Mouse (Mus musculus): ENCODE data around the gene Llgl1. TPM values are rescaled to one million over a fixed set of nuclear protein-coding genes. Genes with fewer than 3 reads are reported as not detected.

The Llgl1 gene
- polyA plus RNA-seq, 1 experiment: 17.5 TPM

- TF ChIP-seq POLR2A (IDR thresholded peaks at IDR 0.05; ENCODE audit: borderline replicate concordance, low read depth, low read length): no peak
- no peak for TF ChIP-seq CTCF (IDR thresholded peaks at IDR 0.05; ENCODE audit: low read depth, low read length)
- H3K27ac ChIP-seq (ENCODE audit: insufficient read depth, low read depth, low read length): no peak overlapping the region
- no peak overlapping the region for H3K4me3 ChIP-seq (ENCODE audit: insufficient read depth, low read length)
- H3K4me1 ChIP-seq (ENCODE audit: control insufficient read depth, insufficient read depth, low read length): peaks cover 17% of the 10 kb centered on the region
Measured at GRCm38 (mm10) chr11:60736491-60736890, 37.0 kb downstream of the Llgl1 start.

GRCm38 (mm10) chr11:60737450-60737849 is 37.9 kb downstream of the Llgl1 start:
- H3K27ac ChIP-seq (ENCODE audit: insufficient read depth, low read depth, low read length): no peak overlapping the region
- TF ChIP-seq CTCF (IDR thresholded peaks at IDR 0.05; ENCODE audit: low read depth, low read length): no peak
- H3K4me1 ChIP-seq (ENCODE audit: control insufficient read depth, insufficient read depth, low read length): peaks cover 17% of the 10 kb centered on the region
- no peak overlapping the region for H3K4me3 ChIP-seq (ENCODE audit: insufficient read depth, low read length)

DNA sequence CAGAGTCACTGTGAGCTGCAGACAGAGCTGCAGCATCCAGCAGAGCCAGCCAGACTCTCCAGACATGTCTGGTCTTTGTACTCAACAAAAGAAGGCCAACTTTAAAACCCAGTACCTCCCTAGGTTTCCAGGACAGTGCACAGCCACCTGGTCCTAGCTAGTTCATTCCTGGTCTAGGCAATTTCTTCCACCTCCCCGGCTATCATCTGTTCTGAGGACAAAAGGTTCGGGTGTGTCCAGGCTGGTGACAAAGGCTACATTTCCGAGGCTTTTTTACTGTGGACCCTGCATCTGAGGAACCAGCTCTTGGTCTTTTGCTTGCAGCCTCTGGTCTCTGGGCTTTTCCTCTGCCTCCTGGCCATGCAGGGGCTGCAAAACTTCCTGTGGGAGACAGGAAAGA is 40.8 kb downstream of the Llgl1 start:
- Histone ChIP-seq H3K4me1 (ENCODE audit: control insufficient read depth, insufficient read depth, low read length) (no peaks in the 10 kb centered on the region), H3K4me3 (ENCODE audit: insufficient read depth, low read length) (no peak overlapping the region), H3K27ac (ENCODE audit: insufficient read depth, low read depth, low read length) (no peak overlapping the region)
- no peak for TF ChIP-seq POLR2A (IDR thresholded peaks at IDR 0.05; ENCODE audit: borderline replicate concordance, low read depth, low read length)

DNA sequence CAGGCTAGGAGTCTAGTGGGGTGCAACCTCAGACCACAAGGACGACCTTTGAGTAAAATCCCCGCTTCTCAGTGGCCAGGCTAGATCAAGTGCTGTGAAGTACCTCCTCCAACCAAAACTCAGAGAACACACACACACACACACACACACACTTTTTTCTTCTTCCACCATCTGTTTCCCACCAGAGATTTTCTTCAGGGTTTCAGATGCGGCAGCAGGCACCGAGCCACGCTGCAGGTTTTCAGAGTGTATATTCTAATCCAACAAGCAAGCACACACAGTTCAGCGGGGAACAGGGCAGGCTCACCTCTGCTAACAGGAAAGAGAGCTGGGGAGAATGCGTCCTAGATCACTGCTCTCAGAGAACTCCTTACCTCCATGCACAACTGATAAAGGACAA is 56.0 kb downstream of the Llgl1 start:
- Histone ChIP-seq H3K4me3 (ENCODE audit: insufficient read depth, low read length) (no peak overlapping the region), H3K4me1 (ENCODE audit: control insufficient read depth, insufficient read depth, low read length) (peaks cover 2% of the 10 kb centered on the region)
- no peak for TF ChIP-seq CTCF (IDR thresholded peaks at IDR 0.05; ENCODE audit: low read depth, low read length)
- no peak for TF ChIP-seq POLR2A (IDR thresholded peaks at IDR 0.05; ENCODE audit: borderline replicate concordance, low read depth, low read length)

GRCm38 (mm10) chr11:60761681-60762080 is 62.2 kb downstream of the Llgl1 start:
- H3K4me1 ChIP-seq (ENCODE audit: control insufficient read depth, insufficient read depth, low read length): peaks cover 21% of the 10 kb centered on the region
- peak overlapping the region; percentile 79 for H3K27ac ChIP-seq (ENCODE audit: insufficient read depth, low read depth, low read length)
- no peak overlapping the region for H3K4me3 ChIP-seq (ENCODE audit: insufficient read depth, low read length)
- TF ChIP-seq CTCF (IDR thresholded peaks at IDR 0.05; ENCODE audit: low read depth, low read length) (no peak), POLR2A (IDR thresholded peaks at IDR 0.05; ENCODE audit: borderline replicate concordance, low read depth, low read length) (no peak)

More for the DNA sequence above, 56.0 kb downstream of the Llgl1 start:
- H3K27ac ChIP-seq (ENCODE audit: insufficient read depth, low read depth, low read length): no peak overlapping the region

Other genes starting within 250 kb of the Llgl1 start
- 27.7 and 30.8 TPM in 2 replicates for gene Drg2, start 245.1 kb upstream of the Llgl1 start, polyA plus RNA-seq (2012; ENCODE audit: insufficient read depth, insufficient read length, missing spikeins)
- not detected in 2 replicates for gene Myo15, start 230.4 kb upstream of the Llgl1 start, polyA plus RNA-seq (2012; ENCODE audit: insufficient read depth, insufficient read length, missing spikeins)
- gene Alkbh5, start 163.3 kb upstream of the Llgl1 start, polyA plus RNA-seq (2012; ENCODE audit: insufficient read depth, insufficient read length, missing spikeins): 39.2 and 40.4 TPM in 2 replicates
- gene Flii, start 27.5 kb downstream of the Llgl1 start, polyA plus RNA-seq (2012; ENCODE audit: insufficient read depth, insufficient read length, missing spikeins): 144 and 146 TPM in 2 replicates
- gene Mief2, start 28.7 kb downstream of the Llgl1 start, polyA plus RNA-seq (2012; ENCODE audit: insufficient read depth, insufficient read length, missing spikeins): 6.1 and 9.3 TPM in 2 replicates
- gene Top3a, start 77.6 kb downstream of the Llgl1 start, polyA plus RNA-seq (2012; ENCODE audit: insufficient read depth, insufficient read length, missing spikeins): 13.2 and 13.7 TPM in 2 replicates
- 23.8 and 30.3 TPM in 2 replicates for gene Smcr8, start 77.8 kb downstream of the Llgl1 start, polyA plus RNA-seq (2012; ENCODE audit: insufficient read depth, insufficient read length, missing spikeins)
- 1.4 and 4.9 TPM in 2 replicates for gene Shmt1, start 112.0 kb downstream of the Llgl1 start, polyA plus RNA-seq (2012; ENCODE audit: insufficient read depth, insufficient read length, missing spikeins)
- 20.4 and 20.6 TPM in 2 replicates for gene Dhrs7b, start 130.9 kb downstream of the Llgl1 start, polyA plus RNA-seq (2012; ENCODE audit: insufficient read depth, insufficient read length, missing spikeins)
- gene Tmem11, start 179.5 kb downstream of the Llgl1 start, polyA plus RNA-seq (2012; ENCODE audit: insufficient read depth, insufficient read length, missing spikeins): 19.4 and 20.8 TPM in 2 replicates
- 15.5 and 19.2 TPM in 2 replicates for gene Natd1, start 215.0 kb downstream of the Llgl1 start, polyA plus RNA-seq (2012; ENCODE audit: insufficient read depth, insufficient read length, missing spikeins)
- 47.3 and 52.8 TPM in 2 replicates for gene Map2k3, start 232.3 kb downstream of the Llgl1 start, polyA plus RNA-seq (2012; ENCODE audit: insufficient read depth, insufficient read length, missing spikeins)